Mouse (Mus musculus) midbrain, embryonic 14.5 days (tissue): ENCODE data around the gene Ufc1. TPM values are rescaled to one million over a fixed set of nuclear protein-coding genes. Genes with fewer than 3 reads are reported as not detected.
A peak's percentile ranks its signal among the peaks of the same experiment; 100 is the strongest.
"Not testable (repeated sequence)": the region's sequence is repeated elsewhere in the genome, so short reads cannot be mapped to it uniquely, and the experiment has no call there.

Source experiments
- ATAC-seq: fragments of 200-750 bp; cut with Nextera tagmentation; 2 replicates; pipeline ENCODE4 v1.8.0; 2017; ENCODE audit warnings: moderate number of reproducible peaks, moderate library complexity; ENCODE audit not compliant: low FRiP score, low TSS enrichment
- DNase-seq: peaks from one replicate; pipeline ENCODE4 v3.0.0-alpha.2; 2015
- H3K27ac ChIP-seq: fragments of 300-500 bp; sonication (generic); replicated peaks from 2 replicates; pipeline ENCODE4 v1.5.1; 2014; ENCODE audit warnings: mild to moderate bottlenecking, low read depth, low read length, moderate library complexity
- H3K27me3 ChIP-seq: fragments of 300-500 bp; sonication (generic); 2 replicates; pipeline ENCODE4 v1.6.1; 2014; ENCODE audit warnings: low read length, control low read depth, mixed read lengths; ENCODE audit not compliant: control insufficient read depth, insufficient read depth
- H3K36me3 ChIP-seq: fragments of 300-500 bp; sonication (generic); 2 replicates; pipeline ENCODE4 v1.6.1; 2014; ENCODE audit warnings: low read length, control low read depth; ENCODE audit not compliant: control insufficient read depth, insufficient read depth
- H3K4me1 ChIP-seq: fragments of 300-500 bp; sonication (generic); 2 replicates; pipeline ENCODE4 v1.6.1; 2014; ENCODE audit warnings: mild to moderate bottlenecking, antibody characterized with exemption, low read length, control low read depth; ENCODE audit not compliant: control insufficient read depth, insufficient read depth
- H3K4me2 ChIP-seq: fragments of 300-500 bp; sonication (generic); 2 replicates; pipeline ENCODE4 v1.6.1; 2014; ENCODE audit warnings: mild to moderate bottlenecking, low read length, moderate library complexity
- H3K4me3 ChIP-seq: fragments of 300-500 bp; sonication (generic); replicated peaks from 2 replicates; pipeline ENCODE4 v1.5.1; 2014; ENCODE audit warnings: low read depth, low read length
- H3K9ac ChIP-seq: fragments of 300-500 bp; sonication (generic); replicated peaks from 2 replicates; pipeline ENCODE4 v1.6.1; 2014; ENCODE audit warnings: mild to moderate bottlenecking, low read length, moderate library complexity
- H3K9me3 ChIP-seq: fragments of 300-500 bp; sonication (generic); 2 replicates; pipeline ENCODE4 v1.6.1; 2016; ENCODE audit warnings: low read length, control low read depth, mixed read lengths; ENCODE audit not compliant: control insufficient read depth
- WGBS: fragments of 180-500 bp; shearing (Covaris S2); extraction: QIAGEN DNeasy Blood & Tissue Kit; methylation state at CpG from one replicate; pipeline ENCODE4 v1.1.7; 2014; 5-methylcytosine and 5-hydroxymethylcytosine counted together
- polyA plus RNA-seq: library from polyadenylated mRNA; unstranded; fragments of >200 nt; fragmentation: Nextera tagmentation; extraction: Ambion mirVana; gene quantifications from 2 replicates; pipeline ENCODE4 v1.2.1, GENCODE M21; 2014

Gene Ufc1
- polyA plus RNA-seq, 1 experiment from 2014 or later = 120 TPM

DNA sequence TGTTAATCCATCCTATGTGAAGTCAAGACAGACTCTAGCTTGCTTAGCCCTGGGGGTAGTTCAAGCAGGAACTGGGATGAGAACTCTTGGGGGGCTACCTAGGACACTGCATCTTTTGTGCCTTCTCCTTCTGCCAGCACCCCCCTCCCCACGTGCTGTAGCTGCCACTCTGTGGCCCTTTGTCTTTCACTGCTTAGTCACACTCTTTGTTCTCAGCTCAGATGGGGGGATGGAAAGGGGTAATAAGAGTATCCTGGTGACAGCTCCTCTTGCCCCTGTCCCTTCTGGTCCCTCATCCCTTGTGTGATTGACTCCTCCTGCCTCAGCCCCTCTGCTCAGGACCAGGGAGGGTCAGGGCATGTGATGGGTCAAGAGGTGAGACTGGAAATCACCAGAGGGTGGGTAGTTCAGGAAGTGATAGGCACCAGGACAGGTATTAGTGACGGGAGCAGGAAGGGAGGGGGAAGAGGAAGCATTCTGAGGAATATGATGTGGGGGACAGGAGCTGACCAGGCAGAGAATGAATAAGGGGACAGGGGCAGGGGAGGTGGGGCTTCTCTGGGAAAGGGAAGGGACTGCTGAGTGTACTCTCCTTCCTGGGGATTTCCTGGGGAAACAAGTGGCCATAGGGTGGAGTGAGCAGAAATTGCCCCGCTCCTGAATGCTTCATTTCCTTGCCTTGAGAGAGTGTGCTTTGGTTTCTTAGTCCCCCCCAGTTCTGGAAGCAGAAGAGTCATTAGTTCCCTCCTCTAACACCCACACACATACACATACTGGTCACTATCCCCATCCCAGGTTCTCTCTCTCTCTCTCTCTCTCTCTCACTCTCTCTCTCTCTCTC lies 46.2 kb downstream of the Ufc1 start:
- peaks cover 13% of the 10 kb centered on the region for H3K36me3 ChIP-seq

GRCm38 (mm10) chr1:171247916-171248315 lies 46.9 kb downstream of the Ufc1 start:
- WGBS = 26% methylated on average over 4 of the region's 4 CpGs
- DNase-seq (no peak), ATAC-seq (no peak)
- H3K27ac ChIP-seq = peak overlapping the region; percentile 33; the same call in 1 of the 2 replicates
- H3K9ac ChIP-seq = no peak overlapping the region
- no peaks in the 10 kb centered on the region for H3K27me3 ChIP-seq
- H3K9me3 ChIP-seq = no peaks in the 10 kb centered on the region
- H3K4me3 ChIP-seq = peak overlapping the region; percentile 77; the same call in 1 of the 2 replicates
- H3K4me1 ChIP-seq = peaks cover 36% of the 10 kb centered on the region
- peak overlapping the region; percentile 85 for H3K4me2 ChIP-seq
- peaks cover 20% of the 10 kb centered on the region for H3K36me3 ChIP-seq

More for the DNA sequence above, 46.2 kb downstream of the Ufc1 start:
- WGBS = 37% methylated on average over 3 of the region's 3 CpGs
- ATAC-seq = no peak
- no peak overlapping the region for H3K4me3 ChIP-seq
- H3K27ac ChIP-seq = 0 out of 2 replicates have a peak overlapping the region, but pooled peaks have one; percentile 8
- H3K4me1 ChIP-seq = peaks cover 36% of the 10 kb centered on the region
- no peak overlapping the region for H3K4me2 ChIP-seq
- H3K27me3 ChIP-seq = no peaks in the 10 kb centered on the region
- no peaks in the 10 kb centered on the region for H3K9me3 ChIP-seq
- DNase-seq = no peak
- H3K9ac ChIP-seq = no peak overlapping the region

- DNase-seq = no peak
- Histone ChIP-seq H3K27me3 (no peaks in the 10 kb centered on the region), H3K27ac (peak overlapping the region; percentile 33), H3K4me3 (peak overlapping the region; percentile 77), H3K4me2 (peak overlapping the region; percentile 85), H3K9ac (peak overlapping the region; percentile 88), H3K9me3 (no peaks in the 10 kb centered on the region), H3K4me1 (peaks cover 36% of the 10 kb centered on the region), H3K36me3 (peaks cover 25% of the 10 kb centered on the region)
- ATAC-seq = no peak
- 18% methylated on average over 13 of the region's 13 CpGs for WGBS
Observed at GRCm38 (mm10) chr1:171247453-171247841, 47.4 kb downstream of the Ufc1 start.

DNA sequence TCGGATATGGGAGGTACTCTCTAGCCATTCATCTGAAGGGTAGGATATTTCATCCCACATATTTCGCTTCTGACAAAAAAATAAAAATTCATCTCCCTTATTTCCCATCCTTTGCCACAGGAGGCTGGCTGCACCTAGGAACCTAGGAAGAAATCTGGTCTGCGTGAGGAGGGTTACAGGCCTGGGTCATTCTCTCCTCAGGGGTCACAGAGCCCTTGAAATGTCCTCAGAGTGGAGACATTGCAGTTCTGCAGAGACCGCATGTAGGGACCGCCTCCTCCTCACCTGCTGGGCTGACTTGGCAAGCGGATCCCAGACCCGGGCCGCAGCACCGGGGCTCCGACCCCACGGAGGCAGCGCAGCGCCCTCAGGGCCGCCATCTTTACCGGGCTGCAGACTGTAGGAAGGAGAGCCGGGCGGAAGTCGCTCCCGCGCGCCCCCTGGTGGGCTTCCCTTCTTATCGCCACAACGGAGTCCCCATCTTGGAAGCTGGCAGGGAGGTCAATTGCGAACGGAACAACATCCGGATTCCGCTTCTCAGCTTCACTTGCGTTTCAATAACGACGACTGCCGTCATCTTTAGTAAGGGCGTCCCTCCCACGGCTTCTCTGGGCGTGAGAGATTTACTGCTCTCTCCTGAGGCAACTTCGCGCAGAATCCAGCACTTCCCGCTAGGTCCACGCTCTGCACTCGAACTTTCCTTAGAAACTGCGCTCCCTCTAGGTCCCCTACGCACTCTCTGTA lies 47.9 kb downstream of the Ufc1 start:
- under 1% methylated on average over 41 of the region's 41 CpGs for WGBS

DNA sequence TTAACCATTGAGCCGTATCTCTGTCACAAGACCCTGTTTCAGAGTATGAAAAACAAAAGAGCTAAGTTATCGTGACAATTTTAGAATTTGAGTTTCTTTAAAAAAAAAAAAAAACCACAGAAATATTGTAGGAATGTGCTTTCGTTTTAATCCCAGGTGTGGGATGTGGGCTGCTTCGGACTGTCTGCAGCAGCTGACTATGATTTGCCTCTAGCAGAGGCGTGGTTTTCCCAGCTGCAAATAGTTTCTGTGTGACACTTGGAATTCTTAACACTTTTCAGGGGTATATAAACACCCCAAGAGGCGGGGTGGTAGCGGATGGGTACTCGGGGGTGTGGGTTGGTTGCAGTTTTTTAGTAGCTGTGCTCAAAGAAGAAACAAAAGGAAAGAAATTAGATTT lies 49.5 kb downstream of the Ufc1 start:
- ATAC-seq = no peak
- Histone ChIP-seq H3K4me2 (no peak overlapping the region), H3K4me1 (peaks cover 20% of the 10 kb centered on the region), H3K4me3 (no peak overlapping the region), H3K27me3 (no peaks in the 10 kb centered on the region), H3K27ac (no peak overlapping the region), H3K9ac (no peak overlapping the region), H3K36me3 (peaks cover 45% of the 10 kb centered on the region), H3K9me3 (no peaks in the 10 kb centered on the region)
- 96% methylated on average over 8 of the region's 8 CpGs for WGBS
- no peak for DNase-seq

More for the DNA sequence above, 47.9 kb downstream of the Ufc1 start:
- peak overlapping the region; percentile 88 for H3K9ac ChIP-seq
- no peaks in the 10 kb centered on the region for H3K9me3 ChIP-seq
- H3K27ac ChIP-seq = peak overlapping the region; percentile 60
- DNase-seq = peak; percentile 99
- H3K27me3 ChIP-seq = no peaks in the 10 kb centered on the region
- H3K4me2 ChIP-seq = peak overlapping the region; percentile 85
- peak overlapping the region; percentile 77 for H3K4me3 ChIP-seq
- peaks cover 32% of the 10 kb centered on the region for H3K4me1 ChIP-seq
- ATAC-seq = peak; percentile 92
- H3K36me3 ChIP-seq = peaks cover 30% of the 10 kb centered on the region

DNA sequence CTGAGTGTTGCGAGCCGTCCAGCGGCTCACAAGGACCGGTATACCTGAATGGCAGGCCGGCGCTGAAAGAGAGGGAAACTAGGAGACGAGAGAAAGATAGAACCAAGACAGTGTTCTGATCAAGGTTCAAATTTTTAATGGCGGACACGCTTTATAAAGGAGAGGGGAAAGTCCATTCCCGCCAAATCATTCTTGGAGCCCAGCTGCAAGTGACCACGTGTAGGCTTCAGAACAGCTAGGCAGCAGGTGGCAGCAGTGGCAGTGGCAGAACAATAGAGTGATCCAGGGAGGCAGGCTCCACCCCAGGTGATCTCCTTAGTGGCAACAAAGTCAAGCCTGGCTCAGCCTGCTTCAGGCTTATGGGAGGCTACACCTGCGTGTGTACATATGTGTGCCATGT lies 52.9 kb downstream of the Ufc1 start:
- H3K4me1 ChIP-seq = peaks cover 10% of the 10 kb centered on the region
- not testable (repeated sequence) for H3K9me3 ChIP-seq, ATAC-seq, DNase-seq, H3K27me3 ChIP-seq, H3K4me2 ChIP-seq, H3K27ac ChIP-seq, H3K4me3 ChIP-seq, H3K9ac ChIP-seq
- peaks cover 79% of the 10 kb centered on the region for H3K36me3 ChIP-seq
- 83% methylated on average over 12 of the region's 12 CpGs for WGBS

DNA sequence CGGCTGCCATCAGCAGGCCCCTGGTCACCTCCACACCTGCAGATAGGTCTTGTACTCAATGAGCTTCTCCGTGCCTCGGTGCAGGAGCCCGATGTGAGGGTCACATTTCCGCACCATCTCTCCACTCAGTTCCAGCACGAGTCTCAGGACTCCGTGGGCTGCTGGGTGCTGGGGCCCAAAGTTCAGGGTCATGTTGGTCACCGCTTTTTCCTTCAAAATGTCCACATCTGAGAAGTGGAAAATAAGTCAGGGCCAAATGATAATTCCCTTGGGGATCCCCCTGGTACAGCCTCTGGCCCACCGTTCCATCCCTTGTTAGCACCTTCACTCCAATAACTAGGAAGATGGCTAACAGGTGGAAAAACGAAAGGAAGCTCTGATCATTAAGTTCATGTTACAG lies 53.9 kb downstream of the Ufc1 start:
- H3K27ac ChIP-seq = no peak overlapping the region
- WGBS = 93% methylated on average over 10 of the region's 10 CpGs
- H3K4me2 ChIP-seq = no peak overlapping the region
- H3K4me1 ChIP-seq = peaks cover 5% of the 10 kb centered on the region
- H3K27me3 ChIP-seq = no peaks in the 10 kb centered on the region
- peaks cover 89% of the 10 kb centered on the region for H3K36me3 ChIP-seq
- DNase-seq = no peak
- no peaks in the 10 kb centered on the region for H3K9me3 ChIP-seq
- H3K9ac ChIP-seq = no peak overlapping the region
- no peak overlapping the region for H3K4me3 ChIP-seq
- no peak for ATAC-seq

DNA sequence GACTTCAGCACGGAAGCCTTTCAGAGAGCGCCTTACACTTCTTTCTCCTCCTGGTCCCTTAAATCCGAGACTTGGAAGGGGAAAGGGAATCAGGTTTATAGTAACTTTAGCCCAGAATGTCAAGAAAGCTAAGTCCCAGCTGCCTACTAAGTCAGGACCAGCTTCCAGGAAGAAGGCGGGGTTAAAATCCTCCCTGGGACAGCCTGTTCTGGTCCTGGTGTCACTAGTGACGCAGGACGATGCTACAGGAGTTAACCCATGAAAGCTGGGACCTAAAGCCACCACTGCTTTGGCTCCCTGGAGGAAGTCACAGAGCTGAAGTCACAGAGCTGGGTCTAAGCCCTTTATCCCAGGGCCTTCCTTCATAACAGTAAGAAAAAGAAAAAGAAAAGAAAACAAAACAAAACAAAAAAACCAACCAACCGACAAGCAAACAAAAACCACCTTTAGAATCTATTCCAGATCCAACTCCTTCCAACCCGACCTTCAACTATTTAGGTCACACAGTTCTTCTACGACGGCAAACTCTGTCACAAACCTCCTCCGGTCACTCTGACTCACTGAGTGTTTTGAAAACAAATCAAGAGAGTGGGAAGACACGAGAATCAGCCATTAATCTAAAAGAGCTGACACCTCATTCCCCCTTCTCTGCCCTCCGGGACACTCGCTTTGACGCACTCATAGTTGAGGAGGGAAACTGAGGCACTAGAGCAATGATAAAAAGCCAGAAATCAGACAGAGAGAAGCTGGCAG lies 54.7 kb downstream of the Ufc1 start:
- Histone ChIP-seq H3K27ac (no peak overlapping the region), H3K4me1 (no peaks in the 10 kb centered on the region), H3K9me3 (no peaks in the 10 kb centered on the region), H3K4me2 (no peak overlapping the region), H3K36me3 (peaks cover 96% of the 10 kb centered on the region), H3K9ac (no peak overlapping the region), H3K27me3 (no peaks in the 10 kb centered on the region), H3K4me3 (no peak overlapping the region)
- 82% methylated on average over 15 of the region's 15 CpGs for WGBS
- DNase-seq (no peak), ATAC-seq (no peak)
